Mouse (Mus musculus) MEL (cell line): ENCODE measurements around the gene Akap13.

Experiments
- BHLHE40 ChIP-seq: IDR thresholded peaks from 2 replicates; pipeline ENCODE4 v1.6.1; 2012; ENCODE audit warnings: low read depth, mild to moderate bottlenecking, inconsistent platforms, low read length, improper control_type of control experiment, borderline replicate concordance
- CHD2 ChIP-seq: IDR thresholded peaks from 2 replicates; pipeline ENCODE4 v1.6.1; 2011; ENCODE audit warnings: low read length, improper control_type of control experiment
- CTCF ChIP-seq, 3 experiments: IDR thresholded peaks in 2 of 3; conservative IDR thresholded peaks in 1 of 3; 2 replicates each; pipeline ENCODE4 v1.5.1; 2011 to 2012; ENCODE audit warnings: low read length in 3 of 3, low read depth in 2 of 3, mild to moderate bottlenecking in 2 of 3, improper control_type of control experiment in 1 of 3, inconsistent platforms in 1 of 3, mixed read lengths in 1 of 3, moderate library complexity in 1 of 3; ENCODE audit not compliant: control insufficient read depth in 1 of 3, insufficient read depth in 1 of 3, poor library complexity in 1 of 3, severe bottlenecking in 1 of 3
- E2F4 ChIP-seq: IDR thresholded peaks from 2 replicates; pipeline ENCODE4 v1.6.1; 2011; ENCODE audit warnings: low read depth, low read length, improper control_type of control experiment, borderline replicate concordance
- EP300 ChIP-seq, 2 experiments: IDR thresholded peaks; 2 replicates each; pipeline ENCODE4 v1.6.1; 2011; ENCODE audit warnings: improper control_type of control experiment in 2 of 2, low read length in 2 of 2, low read depth in 1 of 2, mild to moderate bottlenecking in 1 of 2
- HCFC1 ChIP-seq: IDR thresholded peaks from 2 replicates; pipeline ENCODE4 v1.6.1; 2012; ENCODE audit warnings: low read depth, mild to moderate bottlenecking, inconsistent platforms, low read length, improper control_type of control experiment, moderate library complexity
- JUND ChIP-seq: IDR thresholded peaks from 2 replicates; pipeline ENCODE4 v1.6.1; 2011; ENCODE audit warnings: low read depth, mild to moderate bottlenecking, improper control_type of control experiment, low read length
- KAT2A ChIP-seq: conservative IDR thresholded peaks from 2 replicates; pipeline ENCODE4 v1.6.1; 2012; ENCODE audit warnings: low read depth, low read length, improper control_type of control experiment, inconsistent platforms
- MAZ ChIP-seq: IDR thresholded peaks from 2 replicates; pipeline ENCODE4 v1.6.1; 2012; ENCODE audit warnings: low read depth, mild to moderate bottlenecking, inconsistent platforms, low read length, improper control_type of control experiment
- NELFE ChIP-seq: IDR thresholded peaks from 2 replicates; pipeline ENCODE4 v1.6.1; 2011; ENCODE audit warnings: low read depth, low read length, improper control_type of control experiment
- POLR2A ChIP-seq, 2 experiments: IDR thresholded peaks; 2 replicates each; pipeline ENCODE4 v1.6.1; 2011 to 2012; ENCODE audit warnings: low read length in 2 of 2, mild to moderate bottlenecking in 2 of 2, control low read depth in 1 of 2, improper control_type of control experiment in 1 of 2, low read depth in 1 of 2, moderate library complexity in 1 of 2; ENCODE audit not compliant: control insufficient read depth in 1 of 2, insufficient read depth in 1 of 2, poor library complexity in 1 of 2
- POLR2AphosphoS2 ChIP-seq: IDR thresholded peaks from 2 replicates; pipeline ENCODE4 v1.6.1; 2011; ENCODE audit warnings: low read length, improper control_type of control experiment

DNA sequence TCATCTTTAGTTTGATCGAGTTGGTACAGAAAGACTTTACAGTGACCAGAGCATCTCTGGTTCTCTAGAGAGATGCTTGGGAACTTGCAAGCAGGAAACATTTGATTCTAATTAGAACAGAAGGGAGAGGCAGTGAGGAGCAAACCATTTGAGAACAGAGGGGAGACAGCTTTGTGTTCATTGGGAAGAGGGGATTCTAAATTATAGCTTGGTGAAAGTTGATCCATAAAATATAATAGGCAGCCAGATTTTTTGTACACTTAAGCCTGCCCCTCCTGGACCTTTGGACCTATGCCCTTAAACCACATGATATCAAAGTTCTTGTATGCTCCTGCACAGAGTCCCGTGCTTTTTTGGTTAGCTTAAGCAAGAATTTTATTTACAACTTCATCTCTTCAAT lies 185.3 kb downstream of the Akap13 start:
- TF ChIP-seq CTCF (IDR thresholded peaks at IDR 0.05 in 2 of 3, conservative IDR thresholded peaks at IDR 0.05 in 1 of 3; ENCODE audit: control insufficient read depth in 1 of 3, insufficient read depth in 1 of 3, low read depth in 2 of 3, low read length in 3 of 3, poor library complexity in 1 of 3, severe bottlenecking in 1 of 3) (no peak), POLR2AphosphoS2 (no peak), E2F4 (no peak), JUND (no peak), NELFE (no peak), POLR2A (IDR thresholded peaks at IDR 0.05; ENCODE audit: control insufficient read depth in 1 of 2, insufficient read depth in 1 of 2, low read depth in 1 of 2, low read length in 2 of 2, poor library complexity in 1 of 2) (no peak), EP300 (IDR thresholded peaks at IDR 0.05; ENCODE audit: low read depth in 1 of 2, low read length in 2 of 2) (no peak), HCFC1 (no peak), CHD2 (no peak), KAT2A (no peak), MAZ (no peak), BHLHE40 (no peak)
